Mouse (Mus musculus) stomach, embryonic 15.5 days (tissue): ENCODE data around the gene Apoa2. TPM values are rescaled to one million over a fixed set of nuclear protein-coding genes. Genes with fewer than 3 reads are reported as not detected.

Experiments used
- ATAC-seq: fragments of 200-750 bp; cut with Nextera tagmentation; 2 replicates; pipeline ENCODE4 v1.8.0; 2017; ENCODE audit warnings: low read depth, moderate number of reproducible peaks, moderate TSS enrichment; ENCODE audit not compliant: insufficient read depth, low FRiP score
- H3K27ac ChIP-seq: fragments of 300-500 bp; sonication (generic); 2 replicates; pipeline ENCODE4 v1.5.1; 2015; ENCODE audit warnings: mild to moderate bottlenecking, inconsistent platforms
- H3K27me3 ChIP-seq: fragments of 300-500 bp; sonication (generic); replicated peaks from 2 replicates; pipeline ENCODE4 v1.6.1; 2015; ENCODE audit warnings: inconsistent platforms
- H3K36me3 ChIP-seq: fragments of 300-500 bp; sonication (generic); 2 replicates; pipeline ENCODE4 v1.6.1; 2015; ENCODE audit warnings: inconsistent platforms
- H3K4me1 ChIP-seq: fragments of 300-500 bp; sonication (generic); 2 replicates; pipeline ENCODE4 v1.6.1; 2015; ENCODE audit warnings: inconsistent platforms
- H3K4me2 ChIP-seq: fragments of 300-500 bp; sonication (generic); 2 replicates; pipeline ENCODE4 v1.6.1; 2015; ENCODE audit warnings: mild to moderate bottlenecking, inconsistent platforms
- H3K4me3 ChIP-seq: fragments of 300-500 bp; sonication (generic); replicated peaks from 2 replicates; pipeline ENCODE4 v1.5.1; 2015; ENCODE audit warnings: inconsistent platforms
- H3K9ac ChIP-seq: fragments of 300-500 bp; sonication (generic); 2 replicates; pipeline ENCODE4 v1.6.1; 2015; ENCODE audit warnings: inconsistent platforms
- H3K9me3 ChIP-seq: fragments of 300-500 bp; sonication (generic); 2 replicates; pipeline ENCODE4 v1.6.1; 2016; ENCODE audit warnings: inconsistent platforms
- WGBS: fragments of 180-500 bp; shearing (Covaris S2); methylation state at CpG from one replicate; pipeline ENCODE4 v1.1.7; 2015; 5-methylcytosine and 5-hydroxymethylcytosine counted together
- polyA plus RNA-seq: library from polyadenylated mRNA; unstranded; fragments of >200 nt; fragmentation: Nextera tagmentation; extraction: Ambion mirVana; gene quantifications from 2 replicates; pipeline ENCODE4 v1.2.1, GENCODE M21; 2015

Gene Apoa2
- polyA plus RNA-seq, 1 experiment from 2014 or later = 523 TPM

DNA sequence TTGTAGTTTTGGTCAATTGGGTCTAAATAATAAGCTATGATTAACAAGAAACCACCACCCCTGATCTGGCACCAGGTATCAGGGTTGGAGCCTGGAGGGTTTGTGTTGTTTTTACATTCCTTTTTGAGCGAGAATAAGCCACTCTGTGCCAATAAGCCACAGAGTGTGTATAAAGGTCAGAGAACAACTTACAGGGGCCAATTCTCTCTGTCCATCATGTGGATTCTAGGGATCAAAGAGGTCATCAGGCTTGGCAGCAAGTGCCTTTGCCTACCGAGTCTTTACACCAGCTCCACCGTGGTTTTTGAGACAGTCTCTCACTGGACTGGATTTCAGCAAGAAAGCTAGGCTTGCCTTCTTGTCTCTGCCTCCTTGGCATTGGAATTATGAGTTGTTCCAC is 12.0 kb upstream of the Apoa2 start:
- no peak overlapping the region for H3K4me2 ChIP-seq
- no peaks in the 10 kb centered on the region for H3K9me3 ChIP-seq
- no peaks in the 10 kb centered on the region; the same call in 1 of the 2 replicates for H3K27me3 ChIP-seq
- ATAC-seq = no peak
- H3K36me3 ChIP-seq = no peaks in the 10 kb centered on the region
- no peak overlapping the region for H3K9ac ChIP-seq
- H3K4me3 ChIP-seq = no peak overlapping the region
- no peak overlapping the region for H3K27ac ChIP-seq
- 38% methylated on average over 3 of the region's 3 CpGs for WGBS
- no peaks in the 10 kb centered on the region for H3K4me1 ChIP-seq

DNA sequence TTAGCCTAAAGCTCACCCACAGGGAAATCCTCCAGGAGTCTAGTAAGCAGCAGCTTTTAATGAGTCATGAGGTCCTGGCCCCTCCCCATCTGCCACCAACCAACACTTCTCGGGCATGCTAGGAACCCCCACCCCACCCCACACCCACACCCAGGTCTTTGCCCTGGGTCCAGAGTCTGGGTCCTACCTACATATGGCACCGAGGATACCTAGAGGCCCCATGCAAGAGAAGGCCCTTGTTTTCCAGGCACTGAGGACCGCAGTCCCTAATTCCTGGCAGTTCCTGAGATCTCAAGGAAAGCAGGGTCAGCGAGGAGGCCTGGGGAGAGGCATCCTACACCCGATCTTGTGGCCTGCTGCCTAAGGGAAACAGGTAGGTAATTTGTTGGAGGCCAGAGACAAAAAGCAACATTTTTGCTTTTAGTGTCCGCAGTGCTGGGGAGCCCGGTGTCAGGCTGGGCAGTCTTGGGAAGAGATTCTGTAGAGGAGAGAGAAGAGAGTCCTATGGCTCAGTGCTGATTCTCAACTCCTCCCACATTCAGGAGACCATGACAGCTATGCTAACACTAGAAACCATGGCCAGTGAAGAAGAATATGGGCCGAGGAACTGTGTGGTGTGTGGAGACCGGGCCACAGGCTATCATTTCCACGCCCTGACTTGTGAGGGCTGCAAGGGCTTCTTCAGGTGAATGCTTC is 10.9 kb upstream of the Apoa2 start, which contains the start of gene Nr1i3:
TSS of gene Nr1i3 (plus strand) at position 170 of the 696 bp plus-strand sequence.
- no peak within 1 kb of the TSS for H3K9ac ChIP-seq
- H3K4me3 ChIP-seq = no peak within 1 kb of the TSS
- no peaks in the 10 kb centered on the region for H3K9me3 ChIP-seq
- no peak for ATAC-seq
- no peaks in the 10 kb centered on the region; the same call in 1 of the 2 replicates for H3K27me3 ChIP-seq
- H3K27ac ChIP-seq = no peak within 1 kb of the TSS
- H3K4me2 ChIP-seq = no peak within 1 kb of the TSS
- no peaks in the 10 kb centered on the region for H3K4me1 ChIP-seq
- WGBS = 69% methylated on average over 10 of the region's 10 CpGs
- no peaks in the 10 kb centered on the region for H3K36me3 ChIP-seq

DNA sequence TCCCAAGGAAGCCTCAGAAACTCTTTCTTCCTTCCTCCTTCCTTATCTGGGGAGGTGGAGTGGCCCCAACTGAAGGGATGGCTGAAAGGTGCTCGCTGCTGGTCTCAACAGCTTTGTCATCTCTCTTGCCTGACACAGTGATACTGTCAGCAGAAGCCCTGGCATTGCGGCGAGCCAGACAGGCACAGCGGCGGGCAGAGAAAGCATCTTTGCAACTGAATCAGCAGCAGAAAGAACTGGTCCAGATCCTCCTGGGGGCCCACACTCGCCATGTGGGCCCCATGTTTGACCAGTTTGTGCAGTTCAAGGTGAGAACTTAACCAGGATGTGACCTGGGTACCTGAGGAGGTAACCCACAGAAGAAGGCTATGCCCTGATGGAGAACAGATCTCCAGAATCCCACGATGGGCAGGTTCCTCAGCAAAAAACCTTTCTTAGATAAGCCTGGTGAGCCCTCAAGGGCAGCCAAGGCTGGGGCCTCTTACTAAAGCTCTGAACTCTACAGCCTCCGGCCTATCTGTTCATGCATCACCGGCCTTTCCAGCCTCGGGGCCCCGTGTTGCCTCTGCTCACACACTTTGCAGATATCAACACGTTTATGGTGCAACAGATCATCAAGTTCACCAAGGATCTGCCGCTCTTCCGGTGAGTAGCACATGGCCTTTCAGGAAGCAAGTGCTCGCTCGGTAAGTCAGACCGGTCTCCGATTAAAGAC is 8.5 kb upstream of the Apoa2 start:
- H3K27ac ChIP-seq = no peak overlapping the region
- no peaks in the 10 kb centered on the region for H3K9me3 ChIP-seq
- H3K9ac ChIP-seq = no peak overlapping the region
- ATAC-seq = no peak
- H3K4me2 ChIP-seq = no peak overlapping the region
- no peaks in the 10 kb centered on the region for H3K27me3 ChIP-seq
- WGBS = 83% methylated on average over 18 of the region's 18 CpGs
- peaks cover 5% of the 10 kb centered on the region for H3K4me1 ChIP-seq
- H3K4me3 ChIP-seq = no peak overlapping the region
- peaks cover 6% of the 10 kb centered on the region; the same call in 1 of the 2 replicates for H3K36me3 ChIP-seq

- Histone ChIP-seq H3K4me1 (peaks cover 10% of the 10 kb centered on the region), H3K27ac (no peak overlapping the region), H3K9me3 (no peaks in the 10 kb centered on the region), H3K4me3 (peak overlapping the region; percentile 59; the same call in 1 of the 2 replicates), H3K27me3 (no peaks in the 10 kb centered on the region), H3K4me2 (peak overlapping the region; percentile 84), H3K9ac (no peak overlapping the region), H3K36me3 (peaks cover 6% of the 10 kb centered on the region; the same call in 1 of the 2 replicates)
- peak; percentile 6; the same call in 1 of the 2 replicates for ATAC-seq
- WGBS = 7% methylated on average over 10 of the region's 10 CpGs
These were observed 4.0 kb upstream of the Apoa2 start for GRCm38 (mm10) chr1:171220871-171221270.

DNA sequence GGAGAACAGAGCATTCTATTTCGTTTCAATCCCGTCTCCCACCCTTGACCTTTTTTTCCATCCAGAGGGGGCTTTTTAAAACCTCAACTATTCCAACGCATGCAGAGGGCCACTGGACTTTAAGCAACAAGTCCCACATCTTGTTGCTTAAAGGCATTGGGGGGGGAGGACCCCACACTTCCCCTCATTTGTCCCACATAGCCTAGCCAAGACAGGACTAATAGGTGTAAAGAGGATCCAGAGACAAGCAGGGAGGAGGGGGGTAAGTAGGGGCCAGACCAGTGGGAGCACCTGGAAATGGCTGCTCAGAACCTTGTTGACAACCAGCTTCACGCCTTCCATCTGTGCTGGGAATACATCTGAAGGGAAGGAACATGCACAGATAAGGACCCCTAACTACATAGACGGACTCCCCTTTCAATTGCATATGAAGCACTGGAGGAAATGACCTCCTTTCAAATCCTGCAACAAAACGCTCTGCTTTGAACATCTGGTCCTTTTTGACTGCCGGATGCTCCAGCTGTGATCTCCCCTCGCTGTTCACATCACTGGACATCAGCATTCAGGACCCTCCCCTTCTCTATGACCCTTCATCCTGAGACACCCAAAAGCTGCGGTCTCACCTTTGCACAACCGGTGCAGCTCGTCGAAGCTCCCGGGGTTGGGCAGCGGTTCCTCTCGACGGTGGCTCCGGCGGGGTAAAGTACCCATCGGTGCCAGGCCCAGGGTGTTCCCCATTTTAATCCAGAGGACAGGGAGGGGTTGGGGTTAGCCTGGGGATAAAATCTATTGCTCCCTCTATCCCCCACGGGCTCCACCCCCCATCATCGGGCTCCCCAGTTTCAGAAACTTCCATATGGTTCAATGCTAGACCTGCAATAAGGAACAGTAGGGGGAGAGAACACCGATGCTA is 3.3 kb upstream of the Apoa2 start:
- Histone ChIP-seq H3K9ac (peak overlapping the region; percentile 20; the same call in 1 of the 2 replicates), H3K4me1 (peaks cover 10% of the 10 kb centered on the region), H3K4me3 (peak overlapping the region; percentile 59), H3K27me3 (no peaks in the 10 kb centered on the region), H3K36me3 (peaks cover 6% of the 10 kb centered on the region; the same call in 1 of the 2 replicates), H3K9me3 (no peaks in the 10 kb centered on the region), H3K27ac (peak overlapping the region; percentile 3; the same call in 1 of the 2 replicates), H3K4me2 (peak overlapping the region; percentile 84)
- no peak for ATAC-seq
- WGBS = 4% methylated on average over 22 of the region's 22 CpGs

- Histone ChIP-seq H3K4me2 (peak within 1 kb of the TSS; percentile 84), H3K36me3 (peaks cover 6% of the 10 kb centered on the region; the same call in 1 of the 2 replicates), H3K9ac (peak within 1 kb of the TSS; percentile 46; the same call in 1 of the 2 replicates), H3K4me3 (peak within 1 kb of the TSS; percentile 59), H3K27ac (peak within 1 kb of the TSS; percentile 92), H3K4me1 (peaks cover 10% of the 10 kb centered on the region), H3K27me3 (no peaks in the 10 kb centered on the region), H3K9me3 (no peaks in the 10 kb centered on the region)
- 4% methylated on average over 28 of the region's 28 CpGs for WGBS
- ATAC-seq = peak; percentile 98
These were observed 2.4 kb upstream of the Apoa2 start, which contains the start of gene Tomm40l for GRCm38 (mm10) chr1:171222238-171223155. Tomm40l (minus strand) TSS chr1:171222514.

DNA sequence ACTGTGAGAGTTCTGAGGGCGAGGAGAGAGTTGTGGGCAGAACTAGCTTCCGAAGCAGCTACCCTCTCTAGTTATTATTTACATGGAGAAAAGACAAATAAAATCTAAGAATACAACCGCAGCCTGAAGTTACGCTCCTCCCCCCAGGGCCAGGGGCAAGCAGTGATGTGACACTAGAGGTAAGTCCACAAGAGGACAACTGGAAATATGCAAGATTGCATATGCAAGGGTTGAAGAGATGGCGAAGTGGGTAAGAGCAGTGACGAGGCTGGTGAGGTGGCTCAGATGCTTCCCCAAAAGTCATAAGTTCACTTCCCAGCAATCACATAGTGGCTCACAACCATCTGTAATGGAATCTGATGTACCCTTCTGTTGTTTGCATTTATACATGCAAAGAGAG is 1.7 kb upstream of the Apoa2 start:
- ATAC-seq = no peak
- Histone ChIP-seq H3K27ac (peak overlapping the region; percentile 92), H3K4me3 (peak overlapping the region; percentile 59), H3K4me2 (peak overlapping the region; percentile 49), H3K27me3 (no peaks in the 10 kb centered on the region), H3K4me1 (peaks cover 10% of the 10 kb centered on the region), H3K9ac (no peak overlapping the region), H3K36me3 (peaks cover 6% of the 10 kb centered on the region; the same call in 1 of the 2 replicates), H3K9me3 (no peaks in the 10 kb centered on the region)
- WGBS = 76% methylated on average over 6 of the region's 6 CpGs

- Histone ChIP-seq H3K9ac (no peak overlapping the region), H3K27ac (no peak overlapping the region), H3K27me3 (no peaks in the 10 kb centered on the region), H3K9me3 (no peaks in the 10 kb centered on the region), H3K36me3 (peaks cover 6% of the 10 kb centered on the region; the same call in 1 of the 2 replicates), H3K4me1 (peaks cover 10% of the 10 kb centered on the region), H3K4me2 (no peak overlapping the region), H3K4me3 (no peak overlapping the region)
- 65% methylated on average over 2 of the region's 2 CpGs for WGBS
- no peak for ATAC-seq
These were observed 1.1 kb upstream of the Apoa2 start for GRCm38 (mm10) chr1:171223796-171224195.

DNA sequence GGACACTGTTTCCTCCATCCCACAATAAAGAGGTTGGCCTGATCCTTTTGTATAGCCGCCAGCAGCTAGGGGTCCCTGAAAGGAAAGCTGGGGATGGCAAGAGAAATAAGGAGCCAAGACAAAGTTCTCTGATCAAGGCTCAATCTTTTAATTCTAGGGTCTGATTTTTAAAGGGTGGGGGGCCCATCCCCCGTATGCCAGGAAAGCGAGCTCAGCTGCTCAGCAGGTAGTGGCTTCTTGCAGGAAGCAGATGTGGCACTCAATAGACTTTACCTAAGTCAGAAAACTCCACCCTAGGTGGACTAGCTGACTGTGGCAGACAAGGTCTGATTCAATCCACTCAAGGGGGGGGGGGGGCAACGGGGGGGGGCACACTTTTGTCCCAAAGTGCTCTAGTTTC is 1.9 kb downstream of the Apoa2 start:
- no peak overlapping the region for H3K4me3 ChIP-seq
- ATAC-seq = no peak
- no peak overlapping the region for H3K9ac ChIP-seq
- no peaks in the 10 kb centered on the region for H3K9me3 ChIP-seq
- H3K4me1 ChIP-seq = peaks cover under 1% of the 10 kb centered on the region
- 53% methylated on average over 4 of the region's 4 CpGs for WGBS
- H3K27me3 ChIP-seq = no peaks in the 10 kb centered on the region
- no peak overlapping the region for H3K4me2 ChIP-seq
- no peak overlapping the region for H3K27ac ChIP-seq
- H3K36me3 ChIP-seq = no peaks in the 10 kb centered on the region

DNA sequence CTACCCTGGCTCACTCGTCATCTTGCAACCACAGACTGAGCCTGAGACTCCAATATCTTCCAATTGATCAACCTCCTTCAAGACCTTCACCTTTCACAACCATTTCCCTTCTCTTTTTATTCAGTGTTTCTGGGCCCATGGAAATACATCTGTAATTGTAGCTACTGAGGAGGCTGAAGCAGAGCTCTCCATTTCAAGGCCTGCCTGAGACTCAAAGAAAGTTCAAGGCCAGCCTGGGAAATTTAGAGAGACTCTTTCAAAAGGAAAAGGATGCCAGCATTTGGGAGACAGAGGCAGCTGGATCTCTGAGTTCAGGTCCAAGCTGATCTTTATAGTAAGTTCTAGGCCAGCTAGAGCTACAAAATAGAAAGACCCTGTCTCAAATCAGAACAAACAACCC is 3.0 kb downstream of the Apoa2 start:
- Histone ChIP-seq H3K4me3 (no peak overlapping the region), H3K27ac (no peak overlapping the region), H3K9ac (no peak overlapping the region), H3K9me3 (no peaks in the 10 kb centered on the region), H3K36me3 (no peaks in the 10 kb centered on the region), H3K27me3 (no peaks in the 10 kb centered on the region), H3K4me1 (no peaks in the 10 kb centered on the region), H3K4me2 (no peak overlapping the region)
- WGBS = 84% methylated on average over 1 of the region's 1 CpGs
- no peak for ATAC-seq
